Mouse (Mus musculus): ENCODE results near the gene Usp21.

GRCm38 (mm10) chr1:171320151-171320550 lies 32.4 kb upstream of the Usp21 start:
- TF ChIP-seq CTCF (conservative IDR thresholded peaks at IDR 0.05; ENCODE audit: low read length) (no peak), POU5F1 (IDR thresholded peaks at IDR 0.05; ENCODE audit: borderline replicate concordance, low read length) (no peak)

Measured in E14TG2a.4 (cell line).